30 mouse cellular contexts compared by ENCODE assay signal in genomic region chr10:115593651-115594050, GRCm38 (mm10). TPM values are rescaled to one million over a fixed set of nuclear protein-coding genes. Genes with fewer than 3 reads are reported as not detected.
DNase-seq lines count a peak whose midpoint lies in the region; ATAC-seq and TF ChIP-seq lines count a peak whose summit lies in the region.
"Had no signal": no experiment of that assay in that cellular context is flagged by ENCODE, and none has a peak within 500 bp of the region (broad histone marks: within the 10 kb centered on the region; RNA-seq: fewer than 3 reads in every experiment).

No protein-coding gene starts in this region.

- H3K9me3 ChIP-seq in embryonic facial prominence, embryonic 13.5 days: no peaks in the 10 kb centered on the region
- H3K9me3 ChIP-seq in embryonic facial prominence, embryonic 10.5 days: no peaks in the 10 kb centered on the region
- H3K9me3 ChIP-seq in midbrain, embryonic 11.5 days (ENCODE audit: control insufficient read depth, low read length): no peaks in the 10 kb centered on the region
- no peaks in the 10 kb centered on the region for H3K9me3 ChIP-seq in midbrain, postnatal 0 days (ENCODE audit: low read length)
- H3K9me3 ChIP-seq in hindbrain, embryonic 14.5 days (ENCODE audit: control insufficient read depth, low read length): no peaks in the 10 kb centered on the region
- no peaks in the 10 kb centered on the region for H3K9me3 ChIP-seq in limb, embryonic 14.5 days (ENCODE audit: control insufficient read depth, low read length)
- H3K9me3 ChIP-seq: forebrain, embryonic 12.5 days had no signal

- no peak overlapping the region for H3K4me3 ChIP-seq in embryonic facial prominence, embryonic 13.5 days
- no peak overlapping the region for H3K4me3 ChIP-seq in embryonic facial prominence, embryonic 10.5 days
- no peak overlapping the region for H3K4me3 ChIP-seq in midbrain, embryonic 11.5 days (ENCODE audit: low read depth, low read length)
- no peak overlapping the region for H3K4me3 ChIP-seq in midbrain, postnatal 0 days (ENCODE audit: low read depth, low read length)
- H3K4me3 ChIP-seq in hindbrain, embryonic 14.5 days (replicated peaks; ENCODE audit: low read length): no peak overlapping the region
- peak overlapping the region; percentile 14; the same call in 1 of the 2 replicates for H3K4me3 ChIP-seq in limb, embryonic 14.5 days (replicated peaks; ENCODE audit: low read length)
- H3K4me3 ChIP-seq: erythroblast, embryonic 14.5 days; forebrain, embryonic 12.5 days had no signal

- no peak for TF ChIP-seq POLR2A in limb, embryonic 14.5 days (IDR thresholded peaks at IDR 0.05; ENCODE audit: borderline replicate concordance, extremely low read depth, insufficient read depth, insufficient read length)

- no peak overlapping the region for H3K9ac ChIP-seq in embryonic facial prominence, embryonic 13.5 days
- H3K9ac ChIP-seq in midbrain, embryonic 11.5 days (ENCODE audit: low read length): no peak overlapping the region
- H3K9ac ChIP-seq in midbrain, postnatal 0 days (replicated peaks; ENCODE audit: low read length, poor library complexity, severe bottlenecking): no peak overlapping the region
- H3K9ac ChIP-seq in hindbrain, embryonic 14.5 days: no peak overlapping the region
- no peak overlapping the region; the same call in 1 of the 2 replicates for H3K9ac ChIP-seq in limb, embryonic 14.5 days (ENCODE audit: low read depth, low read length, severe bottlenecking)
- H3K9ac ChIP-seq: forebrain, embryonic 12.5 days had no signal

- no peaks in the 10 kb centered on the region for H3K36me3 ChIP-seq in embryonic facial prominence, embryonic 13.5 days
- H3K36me3 ChIP-seq in embryonic facial prominence, embryonic 10.5 days (replicated peaks): no peaks in the 10 kb centered on the region
- no peaks in the 10 kb centered on the region for H3K36me3 ChIP-seq in midbrain, embryonic 11.5 days (ENCODE audit: control insufficient read depth, insufficient read depth, low read length)
- H3K36me3 ChIP-seq in midbrain, postnatal 0 days (ENCODE audit: insufficient read depth, low read length): no peaks in the 10 kb centered on the region
- no peaks in the 10 kb centered on the region for H3K36me3 ChIP-seq in hindbrain, embryonic 14.5 days (replicated peaks; ENCODE audit: control insufficient read depth, insufficient read depth)
- no peaks in the 10 kb centered on the region for H3K36me3 ChIP-seq in limb, embryonic 14.5 days (ENCODE audit: control insufficient read depth, insufficient read depth, low read length)
- H3K36me3 ChIP-seq: forebrain, embryonic 12.5 days had no signal

- H3K27ac ChIP-seq in embryonic facial prominence, embryonic 13.5 days: no peak overlapping the region
- H3K27ac ChIP-seq in embryonic facial prominence, embryonic 10.5 days (replicated peaks): no peak overlapping the region
- no peak overlapping the region for H3K27ac ChIP-seq in midbrain, embryonic 11.5 days (ENCODE audit: low read depth, low read length)
- no peak overlapping the region for H3K27ac ChIP-seq in midbrain, postnatal 0 days (ENCODE audit: low read depth, low read length)
- no peak overlapping the region for H3K27ac ChIP-seq in hindbrain, embryonic 14.5 days
- no peak overlapping the region for H3K27ac ChIP-seq in limb, embryonic 14.5 days (replicated peaks; ENCODE audit: low read depth, low read length)
- H3K27ac ChIP-seq: forebrain, embryonic 12.5 days; stomach, postnatal 0 days had no signal

- ATAC-seq in embryonic facial prominence, embryonic 13.5 days (ENCODE audit: insufficient number of reproducible peaks, insufficient read depth, low FRiP score, low TSS enrichment, low read depth): no peak
- ATAC-seq in midbrain, embryonic 11.5 days (ENCODE audit: low FRiP score): no peak
- ATAC-seq in midbrain, postnatal 0 days (ENCODE audit: low FRiP score): no peak
- ATAC-seq in hindbrain, embryonic 14.5 days (ENCODE audit: low FRiP score): no peak
- no peak for ATAC-seq in limb, embryonic 14.5 days (ENCODE audit: low FRiP score, low read depth)
- ATAC-seq: inflammation-experienced regulatory T-cells, adult 6 months had no signal

- H3K4me1 ChIP-seq in embryonic facial prominence, embryonic 13.5 days: peaks cover 11% of the 10 kb centered on the region; the same call in 1 of the 2 replicates
- 0 out of 2 replicates have a peak, but pooled peaks cover 3% of the 10 kb centered on the region for H3K4me1 ChIP-seq in embryonic facial prominence, embryonic 10.5 days
- H3K4me1 ChIP-seq in midbrain, embryonic 11.5 days (ENCODE audit: control insufficient read depth, insufficient read depth, low read length): no peaks in the 10 kb centered on the region
- H3K4me1 ChIP-seq in midbrain, postnatal 0 days (ENCODE audit: insufficient read depth, low read length): no peaks in the 10 kb centered on the region
- H3K4me1 ChIP-seq in hindbrain, embryonic 14.5 days (replicated peaks; ENCODE audit: control insufficient read depth, insufficient read depth, low read length): 0 out of 2 replicates have a peak, but pooled peaks cover 6% of the 10 kb centered on the region
- H3K4me1 ChIP-seq in limb, embryonic 14.5 days (ENCODE audit: control insufficient read depth, insufficient read depth, low read length): peaks cover 9% of the 10 kb centered on the region

- TF ChIP-seq CTCF in midbrain, postnatal 0 days (IDR thresholded peaks at IDR 0.05): no peak

- WGBS in embryonic facial prominence, embryonic 13.5 days: 85% methylated on average over 6 of the region's 6 CpGs
- 90% methylated on average over 6 of the region's 6 CpGs for WGBS in embryonic facial prominence, embryonic 10.5 days
- WGBS in midbrain, embryonic 11.5 days: 89% methylated on average over 6 of the region's 6 CpGs
- 87% methylated on average over 6 of the region's 6 CpGs for WGBS in midbrain, postnatal 0 days
- 82% methylated on average over 6 of the region's 6 CpGs for WGBS in hindbrain, embryonic 14.5 days
- WGBS in limb, embryonic 14.5 days: 62% methylated on average over 6 of the region's 6 CpGs

- DNase-seq in embryonic facial prominence, embryonic 10.5 days (ENCODE audit: low spot score): no peak
- peak; percentile 47 for DNase-seq in midbrain, embryonic 11.5 days (ENCODE audit: low spot score, missing footprints)
- no peak for DNase-seq in midbrain, postnatal 0 days (ENCODE audit: low spot score)
- DNase-seq in hindbrain, embryonic 14.5 days (ENCODE audit: low spot score): no peak
- no peak for DNase-seq in limb, embryonic 14.5 days (ENCODE audit: low spot score)
- DNase-seq in spleen, adult 18-20 months: no peak
- DNase-seq in thymus, postnatal 0 days (ENCODE audit: low spot score): no peak
- DNase-seq: adrenal gland, postnatal 36 days; cerebellum, adult 11 months; cerebellum, adult 9-11 months; gastrocnemius, postnatal 36 days; kidney, adult 18-20 months; lung, postnatal 4 days; thymus, adult 2 months had no signal

- peaks cover 21% of the 10 kb centered on the region for H3K27me3 ChIP-seq in embryonic facial prominence, embryonic 13.5 days
- H3K27me3 ChIP-seq in embryonic facial prominence, embryonic 10.5 days (replicated peaks; ENCODE audit: low read depth, poor library complexity, severe bottlenecking): peaks cover 20% of the 10 kb centered on the region
- peaks cover 6% of the 10 kb centered on the region for H3K27me3 ChIP-seq in midbrain, embryonic 11.5 days (ENCODE audit: control insufficient read depth, insufficient read depth, low read length)
- H3K27me3 ChIP-seq in midbrain, postnatal 0 days (ENCODE audit: insufficient read depth, low read length): no peaks in the 10 kb centered on the region; the same call in none of the 2 replicates
- 0 out of 2 replicates have a peak, but pooled peaks cover 10% of the 10 kb centered on the region for H3K27me3 ChIP-seq in hindbrain, embryonic 14.5 days (ENCODE audit: control insufficient read depth, insufficient read depth, low read length)
- peaks cover 17% of the 10 kb centered on the region; the same call in 1 of the 2 replicates for H3K27me3 ChIP-seq in limb, embryonic 14.5 days (ENCODE audit: control insufficient read depth, insufficient read depth, low read length)

- peak overlapping the region; percentile 38 for H3K4me2 ChIP-seq in embryonic facial prominence, embryonic 13.5 days
- no peak overlapping the region for H3K4me2 ChIP-seq in midbrain, embryonic 11.5 days
- H3K4me2 ChIP-seq in midbrain, postnatal 0 days (ENCODE audit: low read depth, low read length, poor library complexity, severe bottlenecking): no peak overlapping the region
- peak overlapping the region; percentile 33 for H3K4me2 ChIP-seq in hindbrain, embryonic 14.5 days (replicated peaks)
- peak overlapping the region; percentile 43 for H3K4me2 ChIP-seq in limb, embryonic 14.5 days (replicated peaks; ENCODE audit: low read depth, low read length, severe bottlenecking)
- H3K4me2 ChIP-seq: forebrain, embryonic 12.5 days had no signal

RNA-seq across cellular contexts. Expression of gene Lgr5, which starts 6.1 kb away (rescaled TPM):
- 16.0 and 16.8 TPM in 2 replicates for polyA plus RNA-seq in embryonic facial prominence, embryonic 13.5 days (2015; fragmentation: Nextera tagmentation; extraction: Ambion mirVana)
- polyA plus RNA-seq in embryonic facial prominence, embryonic 10.5 days (2016; fragmentation: Nextera tagmentation; extraction: Ambion mirVana): 5.2 and 7.1 TPM in 2 replicates
- 7.0 and 7.3 TPM in 2 replicates for polyA plus RNA-seq in midbrain, embryonic 11.5 days (2014; fragmentation: Nextera tagmentation; extraction: Ambion mirVana)
- 3.0 and 6.0 TPM in 2 replicates for total RNA-seq in midbrain, postnatal 0 days (2014; rRNA removed)
- 1.5 and 1.8 TPM in 2 replicates for polyA plus RNA-seq in midbrain, postnatal 0 days (2015; fragmentation: Nextera tagmentation; extraction: Ambion mirVana)
- polyA plus RNA-seq in hindbrain, embryonic 14.5 days (2014; fragmentation: Nextera tagmentation; extraction: Ambion mirVana): 2.5 and 2.7 TPM in 2 replicates
- 12.2 and 15.2 TPM in 2 replicates for polyA plus RNA-seq in limb, embryonic 14.5 days (2012; rRNA removed)
- 9.6 and 15.8 TPM in 2 replicates for polyA plus RNA-seq in limb, embryonic 14.5 days (2014; fragmentation: Nextera tagmentation; extraction: Ambion mirVana)
- 0.04 and 0.07 TPM in 2 replicates for polyA plus RNA-seq in thymus, postnatal 0 days (2015; fragmentation: Nextera tagmentation; extraction: Ambion mirVana)
- total RNA-seq: heart, adult 8-10 months had no signal
- polyA plus RNA-seq: erythroblast, embryonic 14.5 days had no signal

RNA-seq across cellular contexts. Expression of gene A930009A15Rik, which starts 23.9 kb away (rescaled TPM):
- polyA plus RNA-seq in embryonic facial prominence, embryonic 13.5 days (2015; fragmentation: Nextera tagmentation; extraction: Ambion mirVana): not detected in 2 replicates
- not detected in 2 replicates for polyA plus RNA-seq in embryonic facial prominence, embryonic 10.5 days (2016; fragmentation: Nextera tagmentation; extraction: Ambion mirVana)
- 0.31 and 0.54 TPM in 2 replicates for polyA plus RNA-seq in midbrain, embryonic 11.5 days (2014; fragmentation: Nextera tagmentation; extraction: Ambion mirVana)
- 0.85 TPM in 1 of 2 replicates, not detected in the other for total RNA-seq in midbrain, postnatal 0 days (2014; rRNA removed)
- 1.5 and 2.1 TPM in 2 replicates for polyA plus RNA-seq in midbrain, postnatal 0 days (2015; fragmentation: Nextera tagmentation; extraction: Ambion mirVana)
- polyA plus RNA-seq in hindbrain, embryonic 14.5 days (2014; fragmentation: Nextera tagmentation; extraction: Ambion mirVana): 0.39 and 0.42 TPM in 2 replicates
- polyA plus RNA-seq in limb, embryonic 14.5 days (2012; rRNA removed): not detected in 2 replicates
- not detected in 2 replicates for polyA plus RNA-seq in limb, embryonic 14.5 days (2014; fragmentation: Nextera tagmentation; extraction: Ambion mirVana)
- not detected in 2 replicates for polyA plus RNA-seq in thymus, postnatal 0 days (2015; fragmentation: Nextera tagmentation; extraction: Ambion mirVana)
- total RNA-seq: adrenal gland, adult 18-20 months; adrenal gland, postnatal 36 days; gastrocnemius, postnatal 36 days; heart, adult 8-10 months; heart, postnatal 25 days; liver, adult 2 months; megakaryocyte-erythroid progenitor cell, adult 5-6 weeks; neutrophil, adult 5-6 weeks had no signal
- polyA plus RNA-seq: erythroblast, embryonic 14.5 days; forebrain, embryonic 12.5 days; heart, embryonic 14.5 days; inflammation-experienced regulatory T-cells, adult 6 months; kidney, embryonic 16.5 days; liver, adult 2 months; liver, embryonic 16.5 days; lung, embryonic 16.5 days; small intestine, adult 2 months; stomach, postnatal 0 days; thymus, adult 2 months had no signal

Comparison
In these comparisons a context has a peak if more than half of its experiments do, and no peak if none do; other contexts are left out.
1. H3K4me2 ChIP-seq: peak in embryonic facial prominence, embryonic 13.5 days (single experiment), hindbrain, embryonic 14.5 days (single experiment) and limb, embryonic 14.5 days (single experiment); none in midbrain, embryonic 11.5 days (single experiment) and midbrain, postnatal 0 days (single experiment).